Mouse (Mus musculus): Measurements from ENCODE around the gene Rpa2. TPM values are rescaled to one million over a fixed set of nuclear protein-coding genes. Genes with fewer than 3 reads are reported as not detected.

Gene Rpa2
- polyA plus RNA-seq, 1 experiment = 15.4 TPM

DNA sequence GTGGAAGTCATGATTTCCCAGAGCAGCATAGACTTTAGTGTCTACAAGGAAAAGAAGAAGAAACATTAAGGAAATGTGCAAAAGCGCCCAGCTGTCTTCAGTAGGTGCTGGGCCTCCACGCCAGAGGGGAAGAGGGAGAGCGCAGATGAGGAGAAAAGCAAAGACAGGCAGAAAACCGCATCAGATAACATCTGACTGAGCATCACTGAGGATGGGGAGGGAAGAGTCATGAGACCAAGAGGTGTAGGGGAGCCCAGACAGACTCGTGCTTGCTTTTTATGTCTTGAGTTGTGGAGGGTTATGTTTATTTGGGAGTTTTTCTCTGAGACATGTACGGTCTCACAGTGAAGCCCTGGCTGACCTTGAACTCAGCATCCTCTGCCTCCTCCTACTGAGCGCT lies 26.6 kb upstream of the Rpa2 start:
- Histone ChIP-seq H3K4me1 (peaks cover 29% of the 10 kb centered on the region), H3K27me3 (replicated peaks) (peaks cover 40% of the 10 kb centered on the region), H3K36me3 (replicated peaks; ENCODE audit: low read length) (no peaks in the 10 kb centered on the region), H3K4me3 (replicated peaks) (no peak overlapping the region), H3K9me3 (no peaks in the 10 kb centered on the region)
- TF ChIP-seq GATA1 (IDR thresholded peaks at IDR 0.05; ENCODE audit: borderline replicate concordance, low read length) (no peak), FLI1 (IDR thresholded peaks at IDR 0.05; ENCODE audit: low read length) (no peak)

DNA sequence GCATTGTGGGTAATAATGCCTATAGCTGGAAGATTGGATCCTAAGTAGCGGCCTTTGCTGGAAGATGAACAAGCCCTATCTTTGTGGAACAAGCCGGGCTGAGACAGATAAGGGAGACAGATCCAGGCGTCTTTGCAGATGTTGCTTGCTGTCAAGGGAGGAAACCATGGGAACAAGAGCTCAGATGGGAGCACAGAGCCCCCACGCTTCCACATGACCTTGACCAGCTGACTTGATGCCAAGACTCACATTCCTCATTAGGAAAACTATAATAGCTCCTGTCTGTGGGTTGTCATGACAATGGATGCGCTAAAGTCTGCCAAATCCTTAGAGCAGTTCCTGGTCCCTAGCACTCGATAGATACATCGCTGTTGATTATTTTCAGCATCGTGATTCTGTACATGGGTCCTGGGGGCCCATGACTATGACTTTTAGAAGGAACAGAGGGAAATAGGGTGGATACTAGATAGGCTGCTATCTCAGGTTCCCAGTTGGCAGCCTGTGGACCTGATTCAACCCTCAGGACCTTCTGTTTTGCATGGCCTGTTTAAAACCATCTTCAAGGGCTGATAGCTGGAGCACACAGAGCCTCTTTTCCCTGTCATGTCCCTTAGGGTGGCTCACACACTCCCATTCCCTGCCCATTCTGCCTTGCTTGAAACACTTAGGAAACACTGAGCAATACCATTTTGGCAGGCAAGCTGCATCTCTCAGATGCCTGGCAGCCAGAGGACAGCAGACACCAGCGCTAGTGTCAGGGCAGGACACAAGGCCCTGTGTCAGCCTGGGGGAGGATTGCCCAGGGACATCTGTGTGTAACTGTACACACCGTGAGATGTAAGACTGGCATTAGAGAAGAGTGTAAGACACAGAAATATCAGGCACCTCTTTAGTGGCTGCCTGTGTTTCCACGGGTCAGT lies 23.9 kb upstream of the Rpa2 start:
- peaks cover 21% of the 10 kb centered on the region for H3K27me3 ChIP-seq (replicated peaks)
- TF ChIP-seq FLI1 (IDR thresholded peaks at IDR 0.05; ENCODE audit: low read length) (no peak), GATA1 (IDR thresholded peaks at IDR 0.05; ENCODE audit: borderline replicate concordance, low read length) (no peak)
- H3K4me1 ChIP-seq = peaks cover 50% of the 10 kb centered on the region
- no peaks in the 10 kb centered on the region for H3K9me3 ChIP-seq
- no peaks in the 10 kb centered on the region for H3K36me3 ChIP-seq (replicated peaks; ENCODE audit: low read length)
- peak overlapping the region; percentile 59 for H3K4me3 ChIP-seq (replicated peaks)

DNA sequence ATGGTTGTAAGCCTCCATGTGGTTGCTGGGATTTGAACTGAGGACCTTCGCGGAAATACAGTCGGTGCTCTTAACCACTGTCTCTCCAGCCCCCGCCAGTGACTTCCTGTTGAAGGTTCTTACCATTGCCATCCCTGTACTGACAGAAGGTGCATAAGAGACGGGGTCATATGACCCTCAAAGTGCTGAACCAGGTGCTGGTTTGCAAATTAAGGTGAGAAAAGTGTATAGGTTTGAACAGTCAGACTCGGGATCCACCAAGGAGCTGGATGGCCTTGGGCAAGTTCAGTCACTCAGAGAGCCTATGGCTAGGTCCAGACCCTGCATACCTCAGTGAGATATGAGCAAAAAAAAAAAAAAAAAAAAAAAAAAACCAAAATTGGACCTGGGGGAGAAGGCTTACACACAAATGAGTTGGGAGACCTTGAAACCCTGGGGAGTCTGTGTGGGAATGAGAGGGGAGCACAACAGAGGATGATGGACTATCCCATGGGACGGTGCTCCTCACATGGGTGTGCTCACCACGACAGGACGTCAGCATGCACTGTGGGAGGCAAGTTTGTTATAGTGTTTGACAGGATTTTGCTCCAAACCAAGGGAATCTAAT lies 21.1 kb upstream of the Rpa2 start:
- TF ChIP-seq FLI1 (IDR thresholded peaks at IDR 0.05; ENCODE audit: low read length) (no peak), GATA1 (IDR thresholded peaks at IDR 0.05; ENCODE audit: borderline replicate concordance, low read length) (no peak)
- H3K4me3 ChIP-seq (replicated peaks) = peak overlapping the region; percentile 86
- H3K9me3 ChIP-seq = no peaks in the 10 kb centered on the region
- no peaks in the 10 kb centered on the region for H3K36me3 ChIP-seq (replicated peaks; ENCODE audit: low read length)
- peaks cover 50% of the 10 kb centered on the region for H3K4me1 ChIP-seq
- peaks cover 2% of the 10 kb centered on the region for H3K27me3 ChIP-seq (replicated peaks)

DNA sequence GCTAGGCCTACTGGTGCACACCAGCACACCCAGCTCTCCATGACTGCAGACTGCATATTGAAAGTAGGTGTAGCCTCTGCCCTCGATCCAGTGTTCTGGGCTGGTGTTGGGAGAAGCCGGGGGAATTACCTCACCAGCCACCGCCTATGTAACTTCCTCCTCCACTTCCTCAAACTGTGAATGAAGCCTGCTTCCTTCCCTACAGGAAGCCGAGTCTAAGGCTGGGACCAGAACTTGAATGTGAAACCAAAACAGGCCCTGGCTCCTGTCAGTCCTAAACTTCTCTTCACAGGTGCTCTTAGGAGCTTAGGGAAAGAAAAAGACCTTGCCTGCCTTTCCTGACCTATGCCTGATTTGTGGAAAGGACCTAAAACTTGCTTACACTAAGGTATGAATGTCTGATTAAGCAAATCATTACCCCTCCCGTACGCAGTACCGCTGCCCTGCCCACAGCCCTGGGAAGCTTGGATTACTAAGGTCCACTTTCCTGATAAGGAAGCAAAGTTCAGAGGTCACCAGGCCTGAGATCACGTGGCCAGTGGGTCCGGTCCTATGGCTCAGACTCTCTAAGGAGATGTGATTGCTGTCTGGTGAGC lies 20.4 kb upstream of the Rpa2 start:
- Histone ChIP-seq H3K9me3 (no peaks in the 10 kb centered on the region), H3K36me3 (replicated peaks; ENCODE audit: low read length) (no peaks in the 10 kb centered on the region), H3K4me3 (replicated peaks) (peak overlapping the region; percentile 86), H3K4me1 (peaks cover 47% of the 10 kb centered on the region), H3K27me3 (replicated peaks) (peaks cover 2% of the 10 kb centered on the region)
- TF ChIP-seq FLI1 (IDR thresholded peaks at IDR 0.05; ENCODE audit: low read length) (no peak), GATA1 (IDR thresholded peaks at IDR 0.05; ENCODE audit: borderline replicate concordance, low read length) (no peak)

DNA sequence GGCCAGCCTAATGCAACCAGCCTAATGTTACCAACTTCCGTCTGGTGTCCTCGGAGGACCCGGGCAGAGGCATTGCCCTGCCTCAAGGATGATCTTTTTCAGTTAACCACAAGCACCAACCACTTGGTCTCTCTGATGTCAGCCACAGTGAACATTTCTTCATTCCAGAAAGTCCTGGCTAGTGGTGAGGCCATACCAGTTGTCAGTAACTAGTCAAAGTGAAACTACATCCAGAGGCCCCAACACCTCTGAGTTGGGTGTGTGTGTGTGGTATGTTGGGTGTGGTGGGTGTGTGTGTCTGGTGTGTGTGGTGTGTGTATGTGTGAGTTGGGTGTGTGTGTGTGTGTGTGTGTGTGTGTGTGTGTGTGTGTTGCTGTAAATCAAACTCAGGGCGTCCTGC lies 19.4 kb upstream of the Rpa2 start:
- H3K4me3 ChIP-seq (replicated peaks) = peak overlapping the region; percentile 31
- H3K36me3 ChIP-seq (replicated peaks; ENCODE audit: low read length) = no peaks in the 10 kb centered on the region
- peaks cover 6% of the 10 kb centered on the region for H3K27me3 ChIP-seq (replicated peaks)
- no peaks in the 10 kb centered on the region for H3K9me3 ChIP-seq
- TF ChIP-seq GATA1 (IDR thresholded peaks at IDR 0.05; ENCODE audit: borderline replicate concordance, low read length) (no peak), FLI1 (IDR thresholded peaks at IDR 0.05; ENCODE audit: low read length) (no peak)
- H3K4me1 ChIP-seq = peaks cover 46% of the 10 kb centered on the region

DNA sequence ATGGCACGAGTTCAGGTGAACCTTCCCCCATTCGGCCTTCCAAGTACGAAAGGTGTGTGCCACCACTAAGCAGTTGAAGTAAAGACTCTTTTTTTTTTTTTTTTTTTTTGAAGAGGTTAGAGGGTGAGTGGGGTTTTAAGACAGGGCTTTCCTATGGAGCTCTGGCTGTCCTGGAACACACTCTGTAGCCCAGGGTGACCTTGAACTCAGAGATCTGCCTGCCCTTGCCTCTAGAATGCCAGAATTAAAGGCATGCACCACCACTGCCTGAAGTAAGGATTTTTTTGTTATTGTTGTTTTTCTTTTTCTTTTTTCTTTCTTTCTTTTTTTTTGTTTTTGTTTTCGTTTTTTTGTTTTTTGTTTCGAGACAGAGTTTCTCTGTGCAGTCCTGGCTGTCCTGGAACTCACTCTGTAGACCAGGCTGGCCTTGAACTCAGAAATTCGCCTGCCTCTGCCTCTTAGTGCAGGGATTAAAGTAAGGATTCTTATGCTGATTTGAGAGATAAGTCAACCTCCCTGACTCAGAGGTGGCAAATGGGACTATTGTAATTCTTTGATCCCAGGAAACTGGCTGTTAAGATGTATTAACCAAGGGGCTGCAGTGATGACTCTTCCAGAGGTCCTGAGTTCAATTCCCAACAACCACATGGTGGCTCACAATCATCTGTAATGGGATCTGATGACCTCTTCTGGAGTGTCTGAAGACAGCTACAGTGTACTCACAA lies 18.7 kb upstream of the Rpa2 start:
- Histone ChIP-seq H3K9me3 (no peaks in the 10 kb centered on the region), H3K36me3 (replicated peaks; ENCODE audit: low read length) (no peaks in the 10 kb centered on the region), H3K27me3 (replicated peaks) (peaks cover 7% of the 10 kb centered on the region), H3K4me1 (peaks cover 40% of the 10 kb centered on the region), H3K4me3 (replicated peaks) (no peak overlapping the region)
- no peak for TF ChIP-seq FLI1 (IDR thresholded peaks at IDR 0.05; ENCODE audit: low read length)
- no peak for TF ChIP-seq GATA1 (IDR thresholded peaks at IDR 0.05; ENCODE audit: borderline replicate concordance, low read length)

DNA sequence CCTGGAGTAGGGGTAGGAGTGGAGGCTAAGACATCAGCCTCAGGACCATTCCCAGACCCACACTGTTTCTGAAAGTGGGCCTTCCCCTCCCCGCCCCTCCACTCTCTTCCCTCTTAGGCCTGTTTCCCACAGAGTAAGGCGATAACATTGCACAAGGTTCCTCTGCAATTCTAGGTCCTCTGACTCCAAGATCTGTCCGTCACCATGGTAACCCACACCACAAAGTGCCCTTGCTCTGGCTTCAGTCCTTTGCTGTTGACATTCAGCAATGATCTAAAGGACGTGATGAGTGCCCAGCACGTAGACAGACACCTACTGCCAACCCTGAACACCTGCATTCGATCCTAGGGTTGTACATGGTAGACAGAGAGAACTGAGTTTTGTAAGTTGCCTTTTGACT lies 15.1 kb upstream of the Rpa2 start:
- Histone ChIP-seq H3K27me3 (replicated peaks) (peaks cover 32% of the 10 kb centered on the region), H3K36me3 (replicated peaks; ENCODE audit: low read length) (no peaks in the 10 kb centered on the region), H3K9me3 (no peaks in the 10 kb centered on the region), H3K4me3 (replicated peaks) (no peak overlapping the region), H3K4me1 (peaks cover 34% of the 10 kb centered on the region)
- no peak for TF ChIP-seq GATA1 (IDR thresholded peaks at IDR 0.05; ENCODE audit: borderline replicate concordance, low read length)
- no peak for TF ChIP-seq FLI1 (IDR thresholded peaks at IDR 0.05; ENCODE audit: low read length)

DNA sequence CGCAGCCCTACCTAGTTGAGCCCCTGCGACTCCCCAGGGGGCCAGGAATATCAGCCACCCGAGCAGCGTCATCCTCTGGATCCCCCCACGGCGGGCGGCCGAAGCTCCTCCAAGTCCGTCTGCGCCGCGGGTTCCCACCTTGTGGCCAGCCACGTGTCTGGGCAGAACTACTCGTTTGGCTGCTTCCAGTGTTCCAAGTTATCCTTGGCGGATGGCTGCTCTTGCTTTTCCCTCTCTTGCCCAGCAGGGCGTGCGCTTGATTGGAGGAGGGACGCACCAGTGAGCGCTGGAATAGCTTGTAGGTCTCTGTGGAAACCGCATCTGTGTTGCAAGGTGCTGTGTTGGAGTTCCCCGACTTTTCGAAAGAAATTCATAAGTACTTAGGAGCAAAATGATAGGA lies 11.2 kb upstream of the Rpa2 start, which contains the start of gene Smpdl3b:
Gene Smpdl3b (minus strand): TSS at position 279 of the 400 bp plus-strand sequence.
- no peak for TF ChIP-seq GATA1 (IDR thresholded peaks at IDR 0.05; ENCODE audit: borderline replicate concordance, low read length)
- no peak for TF ChIP-seq FLI1 (IDR thresholded peaks at IDR 0.05; ENCODE audit: low read length)
- no peaks in the 10 kb centered on the region for H3K9me3 ChIP-seq
- H3K4me3 ChIP-seq (replicated peaks) = peak within 1 kb of the TSS; percentile 90
- peaks cover 39% of the 10 kb centered on the region for H3K27me3 ChIP-seq (replicated peaks)
- peaks cover 35% of the 10 kb centered on the region for H3K4me1 ChIP-seq
- H3K36me3 ChIP-seq (replicated peaks; ENCODE audit: low read length) = no peaks in the 10 kb centered on the region

DNA sequence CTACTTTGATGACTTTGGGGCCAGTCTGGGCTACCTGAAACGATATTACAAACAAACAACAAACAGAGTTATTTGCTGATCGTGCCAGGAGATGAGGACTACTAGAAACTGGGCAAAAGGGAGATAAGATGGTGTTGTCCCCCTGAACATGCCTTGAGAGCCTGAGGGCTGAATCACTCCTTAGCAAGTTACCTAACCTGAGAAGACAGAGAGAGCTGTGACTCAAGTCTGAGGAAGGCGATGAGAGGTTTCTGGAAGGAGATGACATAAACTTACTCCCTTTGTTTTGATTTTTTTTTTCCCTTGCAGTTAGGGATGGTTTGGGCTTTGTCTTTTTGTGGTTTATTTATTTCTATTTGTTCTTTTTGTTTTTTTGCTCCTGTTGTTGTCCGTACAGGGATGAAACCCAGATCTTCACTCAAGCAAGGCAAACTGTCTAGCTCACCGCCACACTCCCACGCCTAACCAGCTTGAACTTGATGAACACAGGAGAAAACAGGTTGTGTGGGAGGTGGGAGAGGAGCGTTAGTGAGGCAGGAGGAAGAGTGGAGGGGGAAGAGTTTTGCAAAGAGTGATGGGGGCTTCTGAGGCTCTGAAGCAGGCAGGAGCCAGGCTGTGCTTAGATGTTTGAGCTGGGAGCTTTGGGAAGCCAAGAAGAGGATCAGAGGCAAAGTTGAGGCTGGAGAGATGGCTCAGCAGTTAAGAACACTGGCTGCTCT lies 10.3 kb upstream of the Rpa2 start:
- H3K36me3 ChIP-seq (replicated peaks; ENCODE audit: low read length) = no peaks in the 10 kb centered on the region
- H3K4me1 ChIP-seq = peaks cover 34% of the 10 kb centered on the region
- no peak for TF ChIP-seq GATA1 (IDR thresholded peaks at IDR 0.05; ENCODE audit: borderline replicate concordance, low read length)
- TF ChIP-seq FLI1 (IDR thresholded peaks at IDR 0.05; ENCODE audit: low read length) = no peak
- peak overlapping the region; percentile 90 for H3K4me3 ChIP-seq (replicated peaks)
- peaks cover 39% of the 10 kb centered on the region for H3K27me3 ChIP-seq (replicated peaks)
- no peaks in the 10 kb centered on the region for H3K9me3 ChIP-seq

Data from megakaryocyte, embryonic 14.5 days (primary cell).